Mouse (Mus musculus) frontal cortex, adult 2 months (tissue): ENCODE measurements around the gene Slc46a2. TPM values are rescaled to one million over a fixed set of nuclear protein-coding genes. Genes with fewer than 3 reads are reported as not detected.

Experiments used
- DNase-seq, 2 experiments: peaks; one replicate each; pipeline ENCODE4 v3.0.0; 2022; ENCODE audit warnings: low spot score in 1 of 2; ENCODE audit errors: extremely low spot score in 1 of 2
- polyA plus RNA-seq: library from polyadenylated mRNA; depleted of rRNA; stranded (reverse); fragments of >200 nt; gene quantifications from 2 replicates; pipeline ENCODE4 v1.2.3, GENCODE M21; 2012; rRNA removed

Gene Slc46a2
- polyA plus RNA-seq: not detected in 2 replicates

- no peak for DNase-seq
These were observed at the start of gene Slc46a2 for GRCm38 (mm10) chr4:59914608-59915403. Gene Slc46a2 (minus strand): TSS chr4:59915056.

DNA sequence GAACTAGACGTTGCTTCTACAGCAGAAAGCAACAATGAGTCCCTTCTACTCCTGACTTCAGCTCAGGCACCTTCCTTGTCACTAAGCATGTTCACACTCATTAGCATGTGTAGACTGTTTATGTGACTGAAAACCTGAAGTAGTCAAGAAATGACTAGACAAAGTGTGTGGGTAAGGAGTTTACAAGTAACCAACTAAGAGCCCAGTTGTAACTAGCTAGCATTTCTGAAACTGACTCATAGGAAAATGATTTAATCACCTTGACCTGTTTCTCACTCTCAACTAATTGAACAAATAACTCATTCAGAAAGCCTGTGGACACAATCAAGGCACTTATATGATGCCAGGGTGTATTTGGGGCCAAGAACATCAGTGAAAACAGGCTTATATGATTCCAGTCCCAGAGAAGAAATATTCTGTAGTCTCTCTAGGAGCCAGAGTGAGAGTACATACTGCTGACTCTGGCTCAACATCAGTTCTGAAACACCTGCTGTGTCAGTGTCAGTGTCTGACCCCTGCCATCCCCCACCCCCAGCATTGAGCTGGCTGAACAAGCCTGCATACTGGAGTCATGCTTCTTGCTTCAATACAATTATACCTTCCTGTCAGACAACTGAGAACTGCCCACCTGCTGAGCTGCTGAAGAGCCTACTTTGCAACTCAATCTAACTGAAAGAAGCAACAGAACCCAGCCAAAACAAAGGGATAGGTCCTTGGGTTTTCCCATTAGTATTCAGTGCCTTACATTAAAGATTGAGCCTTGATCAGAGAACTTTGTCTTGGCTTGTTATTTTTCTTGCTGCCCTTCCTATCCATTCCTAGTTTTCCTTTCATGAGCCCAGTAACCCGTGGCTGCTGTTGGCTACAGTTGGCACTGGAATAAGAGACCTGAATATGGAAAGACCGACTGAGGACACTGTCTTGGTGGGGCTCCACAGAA, 48.8 kb upstream of the Slc46a2 start, which contains the start of gene Mup6:
Gene Mup6 (plus strand): TSS at position 890 of the 940 bp plus-strand sequence.
- DNase-seq: no peak

DNA sequence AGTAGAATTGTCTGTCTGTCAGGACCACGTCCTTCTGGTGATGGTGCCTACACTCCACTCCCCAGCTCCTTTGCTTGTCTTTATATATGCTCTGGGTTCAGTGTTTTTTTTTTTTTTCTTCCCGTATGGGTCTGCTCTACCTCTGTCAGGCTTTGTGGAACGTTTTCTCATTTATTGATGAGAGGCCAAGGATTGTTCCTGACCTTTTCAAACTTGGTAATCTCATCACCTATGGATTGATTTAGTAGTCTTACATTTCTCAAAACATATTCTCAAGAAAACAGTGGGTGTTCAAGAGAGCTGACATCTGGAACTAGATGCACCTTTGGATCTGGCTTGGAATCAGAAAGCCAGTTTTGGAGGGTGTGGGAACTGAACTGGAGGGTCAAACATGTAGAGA, 45.8 kb upstream of the Slc46a2 start, which contains the start of gene Mup4:
Gene Mup4 (minus strand): TSS at position 101 of the 400 bp plus-strand sequence.
- no peak for DNase-seq

GRCm38 (mm10) chr4:59937543-59937942, 22.7 kb upstream of the Slc46a2 start:
- no peak for DNase-seq

- DNase-seq: peak in 1 of 2 experiments; percentile 16
These were observed 17.8 kb upstream of the Slc46a2 start for GRCm38 (mm10) chr4:59932505-59933281.

DNA sequence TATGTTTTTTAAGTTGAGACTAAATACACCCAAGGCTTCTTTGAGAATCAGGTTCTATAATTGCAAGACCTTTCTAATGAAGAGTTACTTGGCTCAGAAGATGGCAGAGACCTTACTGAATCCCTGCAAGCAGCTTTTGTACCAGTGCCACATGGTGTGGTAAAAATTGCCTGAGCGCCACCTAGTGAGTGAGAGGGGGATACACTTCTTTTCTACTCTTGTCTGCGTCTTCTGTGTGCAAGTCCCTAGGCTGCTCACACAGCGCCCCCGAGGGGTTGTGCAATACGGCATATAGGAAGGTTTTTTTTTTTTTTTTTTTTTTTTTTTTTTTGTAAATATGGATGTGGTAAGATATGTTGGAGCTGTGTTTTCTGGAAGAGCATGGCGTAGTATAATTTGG, 13.5 kb upstream of the Slc46a2 start:
- DNase-seq: peak; percentile 58 to 79

DNA sequence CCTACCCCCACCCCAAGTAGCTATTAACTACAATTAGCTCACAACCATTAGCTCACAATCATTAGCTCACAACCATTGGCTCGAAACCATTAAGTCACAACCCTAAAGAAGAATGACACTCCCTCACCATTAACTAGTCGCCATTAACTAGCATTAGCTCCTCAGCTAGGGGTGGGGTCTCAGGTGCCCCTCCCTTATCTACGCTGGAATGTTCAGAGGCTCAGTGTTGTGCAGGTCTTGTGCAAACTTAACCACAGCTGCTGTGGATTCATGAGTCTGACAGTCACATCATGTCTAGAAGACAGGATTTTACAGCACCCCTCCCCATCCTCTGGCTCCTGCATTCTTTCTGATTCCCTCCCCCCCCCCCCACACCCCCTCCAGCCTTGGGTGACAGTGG, 12.8 kb upstream of the Slc46a2 start:
- DNase-seq: no peak

- DNase-seq: no peak
These were observed 10.2 kb upstream of the Slc46a2 start for GRCm38 (mm10) chr4:59925082-59925481.

DNA sequence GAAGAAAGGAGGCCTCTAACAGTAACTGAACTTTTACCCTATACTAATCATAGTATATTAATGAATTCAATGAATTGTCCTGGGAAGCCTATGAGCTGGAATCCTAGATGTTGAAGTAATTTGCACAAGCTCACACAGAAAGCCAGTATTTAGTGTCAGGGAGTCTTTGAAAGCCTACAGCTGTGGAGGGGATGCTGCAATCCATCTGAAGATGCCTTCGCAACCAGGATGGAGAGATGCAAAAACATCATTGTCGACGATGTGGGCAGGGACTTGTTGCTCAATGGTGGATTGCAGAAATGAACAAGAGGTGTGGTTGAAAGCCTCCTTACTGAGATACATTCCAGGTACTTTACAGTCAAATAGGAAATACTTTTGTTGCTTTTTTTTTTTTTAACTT, 3.1 kb upstream of the Slc46a2 start:
- no peak for DNase-seq

- no peak for DNase-seq
These were observed 6.1 kb downstream of the Slc46a2 start for GRCm38 (mm10) chr4:59908785-59909184.

DNA sequence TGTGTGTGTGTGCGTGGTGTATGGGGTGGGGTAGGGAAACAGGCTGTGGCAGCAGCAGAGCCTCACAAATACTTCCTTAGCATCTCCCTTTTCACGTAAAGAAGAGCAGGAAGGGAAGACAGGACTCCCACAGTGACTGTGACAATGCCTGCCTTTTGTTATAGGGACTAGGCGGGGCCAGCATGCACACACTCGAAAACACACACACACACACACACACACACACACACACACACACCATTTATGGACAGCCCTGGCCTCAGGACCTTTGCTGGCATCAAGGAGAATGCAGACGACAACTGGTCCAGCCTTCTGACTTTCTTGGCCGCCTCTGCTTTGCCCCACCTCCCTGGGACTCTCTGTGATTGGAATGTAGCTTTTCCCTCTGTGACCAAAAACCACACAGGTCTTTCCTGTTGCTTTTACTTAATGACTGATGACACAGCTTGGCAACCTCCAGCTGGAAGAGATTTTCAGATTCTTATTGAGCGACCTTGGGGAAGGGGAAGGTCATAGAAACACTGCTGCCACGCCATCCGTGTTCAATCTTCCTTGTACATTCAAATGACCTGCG, 7.1 kb downstream of the Slc46a2 start:
- no peak for DNase-seq

DNA sequence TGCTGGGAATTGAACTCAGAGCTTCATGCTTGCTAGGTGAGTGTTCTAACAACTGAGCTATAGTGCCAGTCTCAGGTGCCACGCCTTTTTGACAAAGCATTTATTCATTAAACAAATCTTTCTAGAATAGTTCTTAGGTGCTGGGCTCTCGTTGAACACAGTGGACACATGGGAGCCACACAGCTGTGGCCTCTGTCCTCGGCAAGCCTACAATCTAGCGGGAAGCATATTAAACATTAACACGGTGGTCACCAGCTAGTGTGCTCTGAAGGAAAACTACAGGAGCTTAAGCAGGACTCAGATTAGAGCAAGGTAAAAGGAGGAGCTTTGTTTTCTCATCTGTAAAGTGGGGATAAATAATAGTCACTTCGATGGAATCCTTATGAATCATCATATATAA, 7.8 kb downstream of the Slc46a2 start:
- DNase-seq: no peak

GRCm38 (mm10) chr4:59902547-59902946, 12.3 kb downstream of the Slc46a2 start:
- DNase-seq: no peak

DNA sequence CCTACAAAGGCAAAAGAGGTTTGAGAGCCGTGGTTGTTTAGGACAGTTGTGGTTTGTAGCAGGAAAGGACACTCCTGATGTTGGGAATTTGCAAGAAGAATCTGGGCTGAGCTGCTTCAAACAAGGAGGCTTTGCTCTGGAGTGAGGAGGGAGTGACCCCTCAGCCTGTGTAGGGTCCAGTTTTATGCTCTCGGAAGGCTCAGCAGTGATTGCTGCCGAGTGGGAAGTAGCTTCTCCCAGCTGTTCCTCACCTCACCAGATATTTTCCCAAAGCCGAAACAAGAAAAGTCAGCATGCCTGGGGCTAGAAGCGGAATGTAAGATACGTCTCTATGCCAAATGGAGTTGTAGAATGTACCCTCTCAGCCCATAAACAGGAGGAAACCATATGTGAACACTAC, 13.0 kb downstream of the Slc46a2 start:
- DNase-seq: no peak

- DNase-seq: no peak
These were observed 16.3 kb downstream of the Slc46a2 start for GRCm38 (mm10) chr4:59898521-59898919.

- no peak for DNase-seq
These were observed 16.9 kb downstream of the Slc46a2 start for GRCm38 (mm10) chr4:59897814-59898520.

GRCm38 (mm10) chr4:59896000-59896399, 18.9 kb downstream of the Slc46a2 start:
- DNase-seq: no peak

DNA sequence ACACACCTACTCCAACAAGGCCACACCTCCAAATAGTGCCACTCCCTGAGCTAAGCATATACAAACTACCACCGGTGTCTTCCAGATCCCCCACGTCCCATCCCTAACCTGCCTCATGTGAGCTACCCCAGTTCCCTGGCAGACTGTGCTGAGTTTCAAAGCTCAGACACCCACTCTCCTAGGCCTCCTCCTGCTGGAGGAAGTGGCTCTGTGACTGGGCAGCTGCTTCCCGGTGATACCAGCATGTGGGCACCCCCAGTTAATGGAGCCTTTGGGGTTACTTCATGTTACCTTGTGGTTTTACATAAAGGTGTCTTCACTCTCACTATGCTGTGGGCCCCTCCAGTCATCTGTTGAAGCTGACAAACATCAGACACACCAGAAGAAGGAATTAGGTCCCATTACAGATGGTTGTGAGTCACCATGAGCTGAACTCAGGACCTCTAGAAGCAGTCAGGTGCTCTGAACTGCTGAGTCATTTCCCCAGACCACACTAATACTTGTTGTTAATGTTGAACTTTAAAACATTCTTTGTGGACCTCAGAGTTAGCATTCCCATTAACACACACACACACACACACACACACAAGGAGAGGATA, 19.8 kb downstream of the Slc46a2 start:
- DNase-seq: no peak

GRCm38 (mm10) chr4:59894415-59894814, 20.4 kb downstream of the Slc46a2 start:
- DNase-seq: no peak
